Mouse (Mus musculus): ENCODE data around the gene Ankrd24. TPM values are rescaled to one million over a fixed set of nuclear protein-coding genes. Genes with fewer than 3 reads are reported as not detected.

Gene Ankrd24
- 12.2 and 13.5 TPM in 2 replicates for polyA plus RNA-seq (2016; fragmentation: Nextera tagmentation; extraction: Ambion mirVana)

GRCm38 (mm10) chr10:81628390-81628789 is at the start of gene Ankrd24:
Gene Ankrd24, plus strand, starts transcription at chr10:81628540.
- H3K4me3 ChIP-seq: peak within 1 kb of the TSS; percentile 71
- 72% methylated on average over 16 of the region's 16 CpGs for WGBS
- peaks cover 26% of the 10 kb centered on the region for H3K36me3 ChIP-seq
- H3K9ac ChIP-seq: peak within 1 kb of the TSS; percentile 72
- H3K4me2 ChIP-seq (replicated peaks): peak within 1 kb of the TSS; percentile 61
- no peaks in the 10 kb centered on the region for H3K27me3 ChIP-seq
- H3K9me3 ChIP-seq: no peaks in the 10 kb centered on the region
- no peak for ATAC-seq (ENCODE audit: insufficient number of reproducible peaks, insufficient read depth, low FRiP score, low TSS enrichment)
- peaks cover 17% of the 10 kb centered on the region for H3K4me1 ChIP-seq
- peak within 1 kb of the TSS; percentile 93 for H3K27ac ChIP-seq

DNA sequence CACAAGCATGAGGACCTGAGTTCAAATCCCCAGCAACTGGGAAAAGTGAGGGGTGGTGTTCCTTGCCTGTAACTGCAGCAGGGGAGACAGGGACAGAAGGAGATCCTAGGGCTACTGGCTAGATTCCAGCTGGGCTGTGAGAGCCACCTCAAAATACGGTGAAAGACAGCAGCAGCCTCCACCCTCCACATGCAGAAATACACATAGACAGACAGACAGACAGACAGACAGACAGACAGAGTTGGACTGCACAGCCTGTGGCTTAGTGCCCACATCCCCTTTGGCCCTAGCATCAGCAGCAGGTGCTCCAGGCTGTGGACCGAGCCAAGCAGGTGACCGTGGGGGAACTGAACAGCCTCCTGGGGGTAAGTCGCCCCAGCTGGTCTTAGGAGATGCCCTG is 48.4 kb upstream of the Ankrd24 start:
- peaks cover 31% of the 10 kb centered on the region for H3K27me3 ChIP-seq
- no peak overlapping the region for H3K4me2 ChIP-seq (replicated peaks)
- H3K9me3 ChIP-seq: no peaks in the 10 kb centered on the region
- H3K4me3 ChIP-seq: no peak overlapping the region
- WGBS: 73% methylated on average over 4 of the region's 4 CpGs
- peaks cover 35% of the 10 kb centered on the region for H3K4me1 ChIP-seq
- H3K27ac ChIP-seq: no peak overlapping the region
- peaks cover 20% of the 10 kb centered on the region for H3K36me3 ChIP-seq
- no peak overlapping the region for H3K9ac ChIP-seq
- ATAC-seq (ENCODE audit: insufficient number of reproducible peaks, insufficient read depth, low FRiP score, low TSS enrichment): no peak

DNA sequence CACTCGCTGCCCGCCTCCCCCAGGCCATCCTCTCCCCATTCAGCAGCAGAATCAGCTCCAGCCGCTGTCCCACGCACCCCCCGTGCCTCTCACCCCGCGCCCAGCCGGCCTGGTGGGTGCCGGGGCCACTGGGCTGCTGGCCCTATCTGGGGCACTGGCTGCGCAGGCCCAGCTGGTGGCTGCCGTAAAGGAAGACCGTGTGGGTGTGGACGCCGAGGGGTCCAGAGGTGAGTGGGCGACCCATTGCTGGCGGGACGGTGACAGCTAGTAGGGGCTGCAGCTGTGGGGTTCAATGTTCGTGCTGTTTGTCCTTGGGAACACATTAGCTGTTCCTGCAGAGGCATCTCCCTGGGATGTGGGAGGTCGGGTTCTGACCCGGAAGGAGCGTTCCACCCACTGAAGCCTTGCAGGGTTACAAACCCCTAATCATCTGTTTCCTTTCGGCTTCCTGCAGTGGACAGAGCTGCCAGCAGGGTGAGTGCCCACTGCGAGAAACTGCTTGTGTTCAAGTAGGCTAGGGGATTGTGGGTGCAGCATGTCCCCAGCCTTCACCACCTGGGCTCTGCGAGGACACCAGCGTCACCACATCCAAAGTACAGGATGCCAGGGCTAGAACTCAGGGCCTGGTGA is 47.8 kb upstream of the Ankrd24 start:
- H3K4me2 ChIP-seq (replicated peaks): no peak overlapping the region
- H3K4me3 ChIP-seq: no peak overlapping the region
- H3K9ac ChIP-seq: no peak overlapping the region
- peaks cover 31% of the 10 kb centered on the region for H3K27me3 ChIP-seq
- H3K36me3 ChIP-seq: peaks cover 24% of the 10 kb centered on the region
- no peak overlapping the region for H3K27ac ChIP-seq
- no peak for ATAC-seq (ENCODE audit: insufficient number of reproducible peaks, insufficient read depth, low FRiP score, low TSS enrichment)
- no peaks in the 10 kb centered on the region for H3K9me3 ChIP-seq
- H3K4me1 ChIP-seq: peaks cover 32% of the 10 kb centered on the region
- 51% methylated on average over 25 of the region's 25 CpGs for WGBS

- no peak overlapping the region for H3K27ac ChIP-seq
- no peak overlapping the region for H3K9ac ChIP-seq
- H3K4me3 ChIP-seq: no peak overlapping the region
- ATAC-seq (ENCODE audit: insufficient number of reproducible peaks, insufficient read depth, low FRiP score, low TSS enrichment): no peak
- H3K9me3 ChIP-seq: no peaks in the 10 kb centered on the region
- WGBS: 59% methylated on average over 6 of the region's 6 CpGs
- peaks cover 20% of the 10 kb centered on the region; the same call in 1 of the 2 replicates for H3K4me1 ChIP-seq
- H3K4me2 ChIP-seq (replicated peaks): no peak overlapping the region
- H3K27me3 ChIP-seq: peaks cover 25% of the 10 kb centered on the region
- H3K36me3 ChIP-seq: peaks cover 40% of the 10 kb centered on the region
These were observed 45.0 kb upstream of the Ankrd24 start for GRCm38 (mm10) chr10:81583347-81583746.

GRCm38 (mm10) chr10:81588739-81589138 is 39.6 kb upstream of the Ankrd24 start:
- Histone ChIP-seq H3K9me3 (no peaks in the 10 kb centered on the region), H3K27me3 (peaks cover 15% of the 10 kb centered on the region), H3K4me3 (no peak overlapping the region), H3K27ac (no peak overlapping the region), H3K9ac (no peak overlapping the region), H3K36me3 (peaks cover 46% of the 10 kb centered on the region), H3K4me1 (no peaks in the 10 kb centered on the region), H3K4me2 (replicated peaks) (no peak overlapping the region)
- no peak for ATAC-seq (ENCODE audit: insufficient number of reproducible peaks, insufficient read depth, low FRiP score, low TSS enrichment)
- WGBS: 64% methylated on average over 7 of the region's 7 CpGs

DNA sequence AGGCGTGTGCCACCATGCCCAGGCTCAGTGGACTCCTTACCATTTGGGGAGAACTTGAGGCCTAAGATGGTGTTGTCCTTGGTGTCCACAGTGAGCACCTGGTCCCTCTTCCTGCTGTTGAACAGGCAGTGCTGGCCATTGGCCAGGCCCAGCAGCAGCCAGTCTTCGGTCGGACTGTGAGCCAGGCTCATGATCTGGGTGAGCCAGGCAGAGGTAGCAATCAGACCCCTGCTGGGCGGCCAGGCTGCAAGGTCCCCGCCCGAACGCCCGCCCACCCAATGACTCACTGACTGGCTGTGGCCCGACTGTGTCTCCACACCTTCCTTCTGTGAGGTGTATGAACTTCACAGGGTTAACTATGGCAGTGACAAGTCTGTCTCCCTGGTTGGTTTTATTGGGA is 36.5 kb upstream of the Ankrd24 start:
- H3K4me3 ChIP-seq: no peak overlapping the region
- no peak overlapping the region for H3K4me2 ChIP-seq (replicated peaks)
- no peak overlapping the region for H3K27ac ChIP-seq
- no peaks in the 10 kb centered on the region for H3K9me3 ChIP-seq
- peaks cover 20% of the 10 kb centered on the region for H3K4me1 ChIP-seq
- no peak overlapping the region for H3K9ac ChIP-seq
- no peak for ATAC-seq (ENCODE audit: insufficient number of reproducible peaks, insufficient read depth, low FRiP score, low TSS enrichment)
- 77% methylated on average over 9 of the region's 9 CpGs for WGBS
- peaks cover 28% of the 10 kb centered on the region for H3K27me3 ChIP-seq
- peaks cover 28% of the 10 kb centered on the region for H3K36me3 ChIP-seq

DNA sequence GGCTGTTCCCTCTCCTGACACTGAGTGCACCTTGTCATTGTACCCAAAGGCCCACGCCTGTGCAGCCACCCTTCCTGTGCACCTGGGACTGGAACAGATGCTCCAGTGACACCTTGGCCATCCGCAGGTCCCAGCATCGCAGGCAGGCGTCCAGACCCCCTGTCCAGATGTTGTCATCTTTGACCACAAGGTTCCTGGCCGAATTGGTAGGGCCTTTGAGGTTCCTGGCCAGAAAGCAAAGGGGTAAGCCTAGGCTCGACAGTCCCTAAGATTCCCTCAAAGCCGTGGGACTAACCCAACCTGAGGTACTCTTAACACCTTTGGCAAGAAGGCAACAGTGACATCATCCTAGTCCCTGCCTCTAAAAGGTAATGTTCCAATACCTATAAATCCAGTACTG is 35.7 kb upstream of the Ankrd24 start:
- 80% methylated on average over 7 of the region's 7 CpGs for WGBS
- H3K4me1 ChIP-seq: peaks cover 28% of the 10 kb centered on the region
- peaks cover 20% of the 10 kb centered on the region for H3K36me3 ChIP-seq
- peaks cover 25% of the 10 kb centered on the region for H3K27me3 ChIP-seq
- H3K27ac ChIP-seq: no peak overlapping the region
- no peak overlapping the region for H3K4me3 ChIP-seq
- no peak overlapping the region for H3K9ac ChIP-seq
- H3K9me3 ChIP-seq: no peaks in the 10 kb centered on the region
- no peak for ATAC-seq (ENCODE audit: insufficient number of reproducible peaks, insufficient read depth, low FRiP score, low TSS enrichment)
- no peak overlapping the region for H3K4me2 ChIP-seq (replicated peaks)

DNA sequence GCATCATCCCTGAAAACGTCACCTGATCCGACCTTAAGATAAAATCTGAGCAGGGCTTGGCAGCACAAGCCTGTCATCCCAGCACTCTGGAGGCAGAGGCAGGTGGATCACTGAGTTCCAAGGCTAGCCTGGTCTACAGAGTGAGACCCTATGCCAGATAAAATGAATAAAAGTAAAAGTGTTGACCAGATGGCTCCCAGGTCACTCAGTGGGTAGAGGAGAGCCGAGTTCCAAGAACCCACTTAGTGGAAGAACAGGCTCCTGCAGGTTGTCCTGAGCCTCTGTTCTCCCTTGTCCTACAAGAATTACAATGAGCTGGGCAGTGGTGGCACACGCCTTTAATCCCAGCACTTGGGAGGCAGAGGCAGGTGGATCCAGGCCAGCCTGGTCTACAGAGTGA is 35.1 kb upstream of the Ankrd24 start:
- Histone ChIP-seq H3K9me3 (no peaks in the 10 kb centered on the region), H3K9ac (no peak overlapping the region), H3K27ac (no peak overlapping the region), H3K27me3 (peaks cover 23% of the 10 kb centered on the region), H3K36me3 (peaks cover 14% of the 10 kb centered on the region; the same call in 1 of the 2 replicates), H3K4me3 (no peak overlapping the region), H3K4me2 (replicated peaks) (no peak overlapping the region), H3K4me1 (peaks cover 34% of the 10 kb centered on the region)
- ATAC-seq (ENCODE audit: insufficient number of reproducible peaks, insufficient read depth, low FRiP score, low TSS enrichment): no peak
- WGBS: 72% methylated on average over 4 of the region's 4 CpGs

DNA sequence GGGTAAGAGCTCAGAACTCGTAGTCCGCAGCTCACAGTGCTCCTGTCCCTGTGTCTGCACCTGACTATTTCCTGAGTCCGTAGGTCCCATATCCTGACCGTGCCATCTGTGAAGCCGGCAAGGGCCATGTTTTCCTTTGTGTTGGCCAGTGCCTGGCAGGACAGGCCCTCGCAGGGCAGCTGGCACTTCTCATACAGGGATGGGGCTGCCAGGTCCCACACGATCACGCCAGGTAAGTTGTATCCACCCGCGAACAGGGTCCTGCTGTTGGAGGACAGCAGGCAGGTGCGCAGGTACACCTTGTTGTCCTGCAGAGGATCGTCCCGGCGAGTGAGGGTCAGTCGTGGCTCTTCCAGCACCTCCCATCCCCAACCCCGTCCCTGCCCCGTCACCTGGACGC is 34.4 kb upstream of the Ankrd24 start:
- Histone ChIP-seq H3K36me3 (0 out of 2 replicates have a peak, but pooled peaks cover 7% of the 10 kb centered on the region), H3K9ac (no peak overlapping the region), H3K4me1 (peaks cover 40% of the 10 kb centered on the region), H3K9me3 (no peaks in the 10 kb centered on the region), H3K4me3 (no peak overlapping the region), H3K27ac (no peak overlapping the region), H3K4me2 (replicated peaks) (no peak overlapping the region), H3K27me3 (peaks cover 23% of the 10 kb centered on the region)
- WGBS: 80% methylated on average over 18 of the region's 18 CpGs
- no peak for ATAC-seq (ENCODE audit: insufficient number of reproducible peaks, insufficient read depth, low FRiP score, low TSS enrichment)

GRCm38 (mm10) chr10:81595599-81595998 is 32.7 kb upstream of the Ankrd24 start:
- Histone ChIP-seq H3K27me3 (peaks cover 17% of the 10 kb centered on the region), H3K36me3 (no peaks in the 10 kb centered on the region), H3K27ac (no peak overlapping the region; the same call in 1 of the 2 replicates), H3K4me3 (no peak overlapping the region), H3K9me3 (no peaks in the 10 kb centered on the region), H3K4me1 (peaks cover 43% of the 10 kb centered on the region), H3K9ac (no peak overlapping the region), H3K4me2 (replicated peaks) (peak overlapping the region; percentile 6; the same call in 1 of the 2 replicates)
- 36% methylated on average over 5 of the region's 5 CpGs for WGBS
- ATAC-seq (ENCODE audit: insufficient number of reproducible peaks, insufficient read depth, low FRiP score, low TSS enrichment): no peak

DNA sequence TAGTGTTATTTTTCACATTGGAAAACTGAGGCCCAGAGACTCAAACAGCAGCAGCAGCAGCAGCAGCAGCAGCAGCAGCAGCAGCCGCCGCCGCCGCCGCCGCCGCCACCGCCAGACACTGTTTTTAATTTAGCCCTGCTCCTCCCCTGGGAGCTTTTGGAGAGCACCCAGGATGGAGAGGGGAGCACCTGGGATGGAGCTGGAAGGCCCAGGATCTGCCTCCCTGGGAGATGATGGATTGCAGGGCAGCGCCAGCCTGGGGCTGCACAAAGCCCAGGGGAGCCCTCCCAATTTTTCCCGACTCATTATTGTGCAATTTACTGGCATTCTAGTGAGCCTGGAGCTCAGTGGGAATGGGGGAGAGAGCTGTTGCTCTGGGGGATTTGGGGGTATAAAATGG is 31.7 kb upstream of the Ankrd24 start:
- 3% methylated on average over 10 of the region's 10 CpGs for WGBS
- Histone ChIP-seq H3K9me3 (no peaks in the 10 kb centered on the region), H3K4me1 (peaks cover 48% of the 10 kb centered on the region), H3K27me3 (peaks cover 16% of the 10 kb centered on the region), H3K4me2 (replicated peaks) (peak overlapping the region; percentile 37), H3K36me3 (no peaks in the 10 kb centered on the region), H3K4me3 (peak overlapping the region; percentile 2; the same call in 1 of the 2 replicates), H3K9ac (0 out of 2 replicates have a peak overlapping the region, but pooled peaks have one; percentile 15), H3K27ac (peak overlapping the region; percentile 88)
- no peak for ATAC-seq (ENCODE audit: insufficient number of reproducible peaks, insufficient read depth, low FRiP score, low TSS enrichment)

DNA sequence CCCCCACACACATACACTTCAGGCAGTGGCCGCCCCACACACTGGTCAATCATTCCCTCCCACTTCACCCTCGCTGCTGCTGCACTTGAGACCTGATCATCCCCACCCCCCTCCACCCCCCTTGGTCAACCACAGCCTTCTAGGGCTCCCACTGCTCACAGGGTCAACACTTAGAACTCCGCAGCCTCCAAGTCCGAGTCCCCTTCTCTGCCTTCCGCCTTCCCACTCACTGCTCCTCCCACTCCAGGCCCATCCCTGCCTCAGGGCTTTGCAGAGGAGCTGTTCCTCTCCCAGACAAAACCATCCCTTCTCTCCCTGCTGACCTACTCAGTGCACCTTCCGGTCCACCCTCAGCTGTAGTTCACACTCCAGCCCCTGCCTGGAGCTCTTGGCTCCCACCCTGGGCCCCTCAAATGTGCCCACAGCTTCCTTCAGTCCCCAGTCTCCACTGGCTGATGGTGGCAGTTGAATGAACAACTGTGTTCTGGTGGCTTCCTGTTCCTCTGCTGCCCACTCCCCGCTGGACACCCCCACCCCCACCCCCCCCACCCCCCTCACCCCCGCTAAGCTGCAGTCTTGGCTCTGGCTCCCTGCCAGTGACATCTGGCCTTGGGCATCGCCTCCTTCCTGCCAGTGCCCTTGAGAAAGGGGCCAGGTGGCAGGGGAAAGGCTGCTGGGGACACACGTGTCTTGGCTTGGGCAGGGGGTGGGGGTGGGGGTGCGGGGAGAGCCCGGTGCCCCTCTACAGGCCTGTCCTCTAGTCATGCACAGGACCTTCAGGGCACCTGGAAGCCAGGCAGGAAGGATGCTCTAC is 31.0 kb upstream of the Ankrd24 start:
- peak; percentile 7; the same call in 1 of the 2 replicates for ATAC-seq (ENCODE audit: insufficient number of reproducible peaks, insufficient read depth, low FRiP score, low TSS enrichment)
- Histone ChIP-seq H3K9me3 (no peaks in the 10 kb centered on the region), H3K4me3 (0 out of 2 replicates have a peak overlapping the region, but pooled peaks have one; percentile 4), H3K4me1 (peaks cover 54% of the 10 kb centered on the region), H3K27me3 (peaks cover 13% of the 10 kb centered on the region), H3K9ac (peak overlapping the region; percentile 15; the same call in 1 of the 2 replicates), H3K4me2 (replicated peaks) (peak overlapping the region; percentile 37), H3K36me3 (no peaks in the 10 kb centered on the region), H3K27ac (peak overlapping the region; percentile 88)
- 8% methylated on average over 12 of the region's 12 CpGs for WGBS
